Mouse (Mus musculus) limb, embryonic 13.5 days (tissue): ENCODE measurements at regions not wholly inside any gene's neighbourhood (a gene's known extent, or its start where the extent isn't known, plus 50 kb on each side); places are given as distances from the start of the nearest gene placed in this dataset.

Source experiments
- ATAC-seq: fragments of 200-750 bp; cut with Nextera tagmentation; 2 replicates; pipeline ENCODE4 v1.8.0; 2017; ENCODE audit warnings: low read depth, moderate number of reproducible peaks, moderate TSS enrichment; ENCODE audit not compliant: low FRiP score
- H3K27ac ChIP-seq: fragments of 300-500 bp; sonication (generic); 2 replicates; pipeline ENCODE4 v1.5.1; 2015; ENCODE audit warnings: inconsistent platforms, mild to moderate bottlenecking, moderate library complexity
- H3K27me3 ChIP-seq: fragments of 300-500 bp; sonication (generic); 2 replicates; pipeline ENCODE4 v1.6.1; 2015; ENCODE audit warnings: mild to moderate bottlenecking, inconsistent platforms
- H3K36me3 ChIP-seq: fragments of 300-500 bp; sonication (generic); 2 replicates; pipeline ENCODE4 v1.6.1; 2015; ENCODE audit warnings: inconsistent platforms, mild to moderate bottlenecking, moderate library complexity
- H3K4me1 ChIP-seq: fragments of 300-500 bp; sonication (generic); 2 replicates; pipeline ENCODE4 v1.6.1; 2015; ENCODE audit warnings: inconsistent platforms
- H3K4me2 ChIP-seq: fragments of 300-500 bp; sonication (generic); replicated peaks from 2 replicates; pipeline ENCODE4 v1.6.1; 2015; ENCODE audit warnings: inconsistent platforms, mild to moderate bottlenecking, moderate library complexity
- H3K4me3 ChIP-seq: fragments of 300-500 bp; sonication (generic); 2 replicates; pipeline ENCODE4 v1.5.1; 2015; ENCODE audit warnings: moderate library complexity, mild to moderate bottlenecking, inconsistent platforms
- H3K9ac ChIP-seq: fragments of 300-500 bp; sonication (generic); 2 replicates; pipeline ENCODE4 v1.6.1; 2015; ENCODE audit warnings: mild to moderate bottlenecking, inconsistent platforms
- H3K9me3 ChIP-seq: fragments of 300-500 bp; sonication (generic); 2 replicates; pipeline ENCODE4 v1.6.1; 2016; ENCODE audit warnings: inconsistent platforms
- WGBS: fragments of 180-500 bp; shearing (Covaris S2); methylation state at CpG from one replicate; pipeline ENCODE4 v1.1.7; 2015; 5-methylcytosine and 5-hydroxymethylcytosine counted together

DNA sequence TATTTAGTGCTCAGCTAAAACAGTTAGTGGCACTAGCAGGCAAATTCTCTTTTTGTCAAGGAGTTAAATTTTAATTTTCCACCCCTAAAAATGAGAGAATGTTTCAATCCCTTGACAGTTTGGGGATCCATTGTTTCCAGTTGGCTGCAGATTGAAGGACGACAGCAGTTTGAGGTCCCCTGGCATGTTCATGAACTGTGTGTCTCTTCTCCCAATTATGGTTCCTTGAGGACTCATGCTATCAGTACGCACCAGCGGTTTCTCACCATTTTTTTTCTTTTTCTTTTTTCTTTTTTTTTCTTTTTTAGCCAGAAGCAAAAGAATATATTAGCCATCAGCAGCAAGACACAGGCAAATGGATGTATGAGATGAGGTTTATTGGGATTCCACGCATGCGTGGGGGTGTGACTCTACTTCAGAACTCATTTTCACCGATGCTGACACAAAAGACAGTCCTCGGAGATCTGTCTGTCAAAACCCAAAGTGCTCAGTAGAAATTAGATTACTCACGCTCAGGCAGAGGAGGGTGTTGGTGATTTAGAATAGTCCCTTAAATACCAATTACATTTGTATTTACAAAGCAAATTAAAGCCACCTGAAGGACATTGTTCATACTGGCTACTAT, 157.8 kb upstream of the Arrdc4 start:
- H3K27ac ChIP-seq = no peak overlapping the region
- no peak overlapping the region for H3K9ac ChIP-seq
- H3K4me3 ChIP-seq = no peak overlapping the region
- no peaks in the 10 kb centered on the region for H3K4me1 ChIP-seq
- H3K4me2 ChIP-seq = no peak overlapping the region
- 78% methylated on average over 8 of the region's 8 CpGs for WGBS
- no peak for ATAC-seq
- no peaks in the 10 kb centered on the region for H3K36me3 ChIP-seq
- H3K9me3 ChIP-seq = no peaks in the 10 kb centered on the region
- no peaks in the 10 kb centered on the region for H3K27me3 ChIP-seq

DNA sequence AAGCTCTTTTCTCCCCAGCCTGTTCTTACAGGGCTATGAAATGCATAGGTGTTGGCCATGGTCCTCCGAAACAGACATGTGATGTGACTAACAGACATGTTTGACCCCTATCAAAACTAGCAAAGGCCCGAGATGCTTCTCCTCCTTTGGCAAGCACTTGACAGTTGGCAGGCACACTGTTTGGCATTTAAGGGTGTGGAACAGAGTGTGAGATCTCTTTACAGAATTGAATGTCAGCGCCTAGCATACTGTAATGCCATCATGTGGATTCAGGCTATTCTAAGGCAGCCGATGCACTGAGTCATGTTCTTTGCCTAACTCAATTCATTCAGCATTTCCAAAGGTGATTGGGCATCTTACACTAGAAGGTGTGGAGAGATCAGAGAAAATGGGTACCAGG, 156.8 kb upstream of the Arrdc4 start:
- Histone ChIP-seq H3K27me3 (no peaks in the 10 kb centered on the region), H3K4me3 (no peak overlapping the region), H3K9me3 (no peaks in the 10 kb centered on the region), H3K36me3 (no peaks in the 10 kb centered on the region), H3K4me1 (no peaks in the 10 kb centered on the region), H3K4me2 (no peak overlapping the region), H3K9ac (no peak overlapping the region), H3K27ac (no peak overlapping the region)
- ATAC-seq = no peak
- WGBS = 92% methylated on average over 4 of the region's 4 CpGs

DNA sequence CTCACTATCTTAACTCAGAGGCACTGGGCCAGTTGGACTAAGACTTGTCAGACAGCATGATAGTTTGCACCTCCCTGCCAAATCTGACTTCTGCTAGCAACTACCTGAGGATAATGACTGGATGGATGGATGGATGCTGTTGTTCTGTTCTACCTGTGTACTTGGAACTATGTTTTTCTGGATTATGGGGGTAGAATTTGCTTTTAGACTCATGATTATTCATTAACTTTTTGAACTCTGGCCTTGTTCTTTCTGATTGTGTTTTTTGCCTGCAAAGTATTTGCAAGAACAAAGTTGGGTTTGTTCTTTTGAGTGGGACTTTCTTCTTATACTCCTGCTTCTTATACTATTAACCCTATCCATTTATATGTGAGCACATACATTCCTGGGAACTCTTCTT, 137.1 kb upstream of the Arrdc4 start:
- H3K4me2 ChIP-seq = no peak overlapping the region
- no peaks in the 10 kb centered on the region for H3K36me3 ChIP-seq
- H3K9ac ChIP-seq = no peak overlapping the region
- no peak for ATAC-seq
- no peaks in the 10 kb centered on the region for H3K27me3 ChIP-seq
- no peaks in the 10 kb centered on the region for H3K9me3 ChIP-seq
- H3K4me1 ChIP-seq = 0 out of 2 replicates have a peak, but pooled peaks cover 4% of the 10 kb centered on the region
- no peak overlapping the region for H3K4me3 ChIP-seq
- no peak overlapping the region for H3K27ac ChIP-seq

DNA sequence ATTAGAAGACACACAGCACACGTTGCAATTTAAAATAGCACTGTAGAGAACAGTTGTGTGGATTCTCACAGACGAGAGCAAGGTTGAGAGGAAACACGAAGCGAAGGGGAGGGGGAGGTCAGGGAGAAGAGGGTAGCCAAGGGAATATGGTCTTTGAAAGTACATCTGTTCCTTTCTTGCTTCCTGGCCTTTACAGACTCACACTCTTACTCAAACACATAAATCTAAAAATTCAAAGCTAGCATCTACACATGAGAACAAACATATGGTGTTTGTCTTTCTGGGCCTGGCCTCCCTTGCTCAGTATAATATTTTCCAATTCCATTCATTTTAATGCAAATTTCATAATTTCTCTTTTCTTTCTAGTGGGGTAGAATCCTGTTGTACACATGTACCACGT, 124.0 kb upstream of the Arrdc4 start:
- no peak for ATAC-seq
- Histone ChIP-seq H3K4me3 (no peak overlapping the region), H3K27me3 (no peaks in the 10 kb centered on the region), H3K27ac (no peak overlapping the region), H3K9ac (no peak overlapping the region), H3K9me3 (no peaks in the 10 kb centered on the region), H3K4me1 (no peaks in the 10 kb centered on the region), H3K36me3 (no peaks in the 10 kb centered on the region), H3K4me2 (no peak overlapping the region)
- 47% methylated on average over 5 of the region's 5 CpGs for WGBS

DNA sequence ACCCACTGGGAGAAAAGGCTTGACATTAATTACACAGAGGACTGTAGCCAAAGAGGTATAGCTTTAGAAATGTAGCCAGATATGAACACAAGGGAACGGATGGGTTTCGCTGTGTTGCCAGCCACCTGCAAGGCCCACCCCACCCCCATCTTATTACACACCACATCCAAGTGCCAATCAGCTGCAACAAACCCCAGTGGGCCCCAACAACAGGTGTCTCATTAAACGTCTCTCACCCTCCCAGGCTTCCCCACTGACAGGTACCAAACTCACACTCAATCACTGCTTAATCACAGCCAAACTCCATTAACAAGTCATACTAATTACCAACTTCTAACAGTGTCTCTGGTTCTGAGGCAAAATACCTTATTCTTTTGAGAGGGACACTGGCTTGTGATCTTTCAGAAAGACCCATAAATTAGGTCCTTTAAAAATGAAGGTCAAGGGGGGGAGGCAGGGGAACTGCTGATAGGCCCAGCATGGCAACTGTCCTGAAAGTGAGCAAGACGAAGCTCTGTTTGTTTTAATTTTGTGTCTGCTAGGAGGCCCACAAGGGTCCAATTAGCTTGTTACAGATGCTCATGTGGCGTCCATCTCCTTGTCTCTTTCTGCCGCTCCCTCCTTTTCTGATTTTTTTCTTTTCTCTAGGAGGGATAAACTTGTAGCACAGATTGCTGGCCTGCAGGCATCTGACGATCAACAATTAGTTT, 115.4 kb upstream of the Arrdc4 start:
- no peaks in the 10 kb centered on the region for H3K36me3 ChIP-seq
- H3K9ac ChIP-seq = no peak overlapping the region
- no peak overlapping the region for H3K4me3 ChIP-seq
- WGBS = 31% methylated on average over 7 of the region's 7 CpGs
- H3K27ac ChIP-seq = no peak overlapping the region
- H3K27me3 ChIP-seq = peaks cover 5% of the 10 kb centered on the region; the same call in 1 of the 2 replicates
- H3K4me2 ChIP-seq = no peak overlapping the region
- H3K4me1 ChIP-seq = peaks cover 10% of the 10 kb centered on the region
- ATAC-seq = no peak
- H3K9me3 ChIP-seq = no peaks in the 10 kb centered on the region

DNA sequence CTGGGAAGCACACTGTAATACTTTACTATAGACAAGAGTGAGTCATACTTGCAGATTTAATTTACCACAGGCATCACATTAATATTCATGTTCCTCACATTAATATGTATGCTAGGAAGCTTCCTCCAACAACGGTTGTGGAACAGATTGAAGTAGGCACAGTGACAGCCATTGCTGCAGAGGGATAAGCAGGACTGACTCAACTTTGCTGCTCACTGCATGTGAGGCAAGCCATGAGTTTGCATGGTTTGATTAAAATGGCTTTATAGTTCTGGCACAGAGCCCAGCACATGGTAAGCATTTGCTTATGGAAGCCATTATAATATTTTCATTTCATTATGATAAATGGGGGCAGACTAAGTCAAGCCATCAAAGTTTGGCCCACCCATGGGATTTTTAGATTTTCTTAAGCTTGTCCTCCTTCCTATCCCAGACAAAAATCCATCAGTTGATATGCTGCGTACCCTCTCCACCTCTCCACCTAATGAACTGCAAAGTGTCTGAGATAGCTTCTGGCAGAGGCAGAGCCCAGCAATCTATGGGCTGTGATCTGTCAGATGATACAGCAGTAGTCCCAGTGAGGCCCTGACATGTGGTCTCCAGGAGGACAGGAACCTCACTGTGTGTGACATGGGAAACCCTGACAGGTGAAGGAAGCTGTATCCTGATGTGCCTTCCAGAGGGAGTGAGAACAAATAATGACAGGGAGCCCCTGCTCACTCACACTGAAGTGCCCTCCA, 109.6 kb upstream of the Arrdc4 start:
- Histone ChIP-seq H3K4me3 (no peak overlapping the region), H3K9ac (no peak overlapping the region), H3K4me1 (peaks cover 11% of the 10 kb centered on the region), H3K27ac (no peak overlapping the region), H3K9me3 (no peaks in the 10 kb centered on the region), H3K4me2 (no peak overlapping the region), H3K36me3 (no peaks in the 10 kb centered on the region), H3K27me3 (peaks cover 5% of the 10 kb centered on the region; the same call in 1 of the 2 replicates)
- 44% methylated on average over 2 of the region's 2 CpGs for WGBS
- ATAC-seq = no peak

DNA sequence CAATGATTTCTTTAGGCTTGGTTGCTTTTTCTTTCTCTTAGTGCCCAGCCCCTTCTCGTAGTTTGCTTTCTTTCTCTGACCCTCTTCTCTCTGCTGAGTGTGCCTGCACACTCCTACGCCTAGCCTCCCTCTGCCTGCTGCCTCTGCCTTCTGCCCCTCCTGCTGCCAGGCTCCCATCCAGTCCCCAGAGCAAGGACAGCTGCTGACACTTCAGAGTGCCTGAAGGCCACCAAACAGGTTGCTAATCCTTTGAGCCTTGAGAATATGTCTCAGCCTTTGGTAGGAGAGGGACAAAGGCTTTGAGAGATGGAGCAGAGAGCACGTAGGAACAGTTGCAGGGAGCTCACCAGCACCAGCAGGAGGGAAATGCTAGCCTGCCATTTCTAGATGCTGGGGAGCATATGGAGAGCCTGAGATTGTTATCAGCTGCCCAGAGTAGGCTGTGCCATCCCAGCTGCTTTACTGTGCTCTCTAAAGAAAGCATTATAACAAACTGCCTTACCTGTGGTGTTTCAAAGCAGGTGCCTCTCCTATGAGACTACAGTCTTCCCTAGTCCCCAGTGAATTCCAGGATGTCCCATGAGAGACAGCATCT, 103.0 kb upstream of the Arrdc4 start:
- no peak overlapping the region for H3K4me3 ChIP-seq
- WGBS = 66% methylated on average over 3 of the region's 3 CpGs
- H3K4me1 ChIP-seq = no peaks in the 10 kb centered on the region
- H3K4me2 ChIP-seq = no peak overlapping the region
- no peaks in the 10 kb centered on the region for H3K36me3 ChIP-seq
- no peaks in the 10 kb centered on the region for H3K9me3 ChIP-seq
- H3K27ac ChIP-seq = no peak overlapping the region
- no peak for ATAC-seq
- H3K9ac ChIP-seq = no peak overlapping the region
- H3K27me3 ChIP-seq = no peaks in the 10 kb centered on the region

DNA sequence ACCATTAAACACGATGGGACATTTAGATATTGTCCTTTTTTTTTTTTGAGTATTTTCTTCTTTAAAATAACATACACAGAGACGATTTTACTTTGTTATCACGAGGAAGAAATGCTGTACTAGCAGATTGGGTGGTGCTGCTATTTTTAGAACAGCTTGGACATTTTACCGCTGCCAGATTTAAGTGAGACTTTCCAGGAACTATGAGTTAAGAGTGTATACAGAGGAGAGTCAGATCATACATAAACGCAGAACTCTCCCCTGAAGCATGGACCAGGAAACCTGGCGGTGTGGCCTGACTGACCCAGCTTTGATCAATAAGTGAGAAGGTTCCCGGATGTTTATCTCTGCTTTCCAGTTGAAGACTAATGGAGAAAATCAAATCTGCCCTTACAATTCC, 95.6 kb upstream of the Arrdc4 start:
- Histone ChIP-seq H3K27me3 (no peaks in the 10 kb centered on the region), H3K27ac (no peak overlapping the region), H3K4me2 (no peak overlapping the region), H3K4me3 (no peak overlapping the region), H3K9me3 (no peaks in the 10 kb centered on the region), H3K36me3 (no peaks in the 10 kb centered on the region), H3K9ac (no peak overlapping the region), H3K4me1 (no peaks in the 10 kb centered on the region)
- no peak for ATAC-seq
- WGBS = 57% methylated on average over 7 of the region's 7 CpGs

DNA sequence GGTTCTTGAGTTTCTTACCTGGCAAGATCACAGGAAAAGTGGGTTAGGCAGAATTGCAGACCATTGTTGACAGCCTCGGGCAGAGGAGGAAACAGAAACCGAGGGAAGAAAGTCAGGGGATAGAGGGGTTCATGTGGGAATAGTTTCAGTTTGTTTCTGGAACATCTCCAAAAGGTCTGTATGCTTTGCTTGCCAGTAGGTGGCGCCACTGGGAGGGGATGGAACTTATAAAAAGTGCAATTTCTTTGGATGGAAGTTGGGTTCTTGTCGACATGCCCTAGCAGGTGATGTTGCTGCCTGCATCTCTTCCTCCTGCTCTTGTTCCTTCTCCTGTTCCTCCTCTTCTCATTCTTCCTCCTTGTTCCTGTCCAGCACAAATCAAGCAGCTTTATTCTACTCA, 94.3 kb upstream of the Arrdc4 start:
- Histone ChIP-seq H3K4me1 (no peaks in the 10 kb centered on the region), H3K27ac (no peak overlapping the region), H3K4me2 (no peak overlapping the region), H3K27me3 (no peaks in the 10 kb centered on the region), H3K4me3 (no peak overlapping the region), H3K9ac (no peak overlapping the region), H3K9me3 (no peaks in the 10 kb centered on the region), H3K36me3 (no peaks in the 10 kb centered on the region)
- WGBS = 38% methylated on average over 4 of the region's 4 CpGs
- ATAC-seq = no peak

DNA sequence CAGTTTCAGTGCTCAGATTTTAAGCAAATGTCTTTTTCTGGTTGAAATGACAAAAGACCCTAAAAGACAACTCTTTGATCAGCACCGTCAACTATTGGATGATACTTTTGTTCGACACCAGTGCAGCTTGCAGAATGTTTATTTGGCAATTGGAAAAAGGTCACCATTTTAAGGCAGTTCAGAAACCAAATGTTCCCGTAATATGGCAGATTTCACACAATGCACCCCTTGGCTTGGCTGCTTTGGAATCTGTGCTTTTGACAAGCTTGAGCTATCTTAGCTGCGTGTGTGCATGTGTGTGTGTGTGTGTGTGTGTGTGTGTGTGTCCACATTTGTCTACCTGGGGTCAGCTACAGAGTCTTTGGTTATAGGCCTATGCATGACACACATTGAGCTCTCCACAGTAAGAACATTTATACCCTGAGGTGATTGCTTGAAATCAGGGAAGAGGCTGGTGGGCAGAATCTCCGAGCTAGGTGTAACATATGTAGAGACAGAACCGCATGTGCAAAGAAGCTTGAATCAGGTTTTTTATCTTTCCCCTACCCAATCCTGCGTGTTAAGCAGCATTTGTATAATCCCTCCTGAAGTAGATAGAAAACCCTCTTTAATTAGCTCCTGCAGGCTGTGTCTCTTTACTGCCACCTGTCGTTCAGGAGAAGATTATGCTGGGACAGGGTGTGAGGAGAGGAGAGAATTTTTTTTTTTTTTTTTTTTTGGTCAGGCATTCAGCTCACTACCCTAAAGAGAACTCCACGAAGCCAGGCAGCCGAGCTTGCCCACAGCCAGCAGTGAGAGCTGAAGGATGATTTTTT, 85.1 kb upstream of the Arrdc4 start:
- Histone ChIP-seq H3K9ac (no peak overlapping the region), H3K9me3 (no peaks in the 10 kb centered on the region), H3K27ac (no peak overlapping the region), H3K27me3 (peaks cover 7% of the 10 kb centered on the region), H3K4me3 (no peak overlapping the region), H3K4me2 (no peak overlapping the region), H3K36me3 (no peaks in the 10 kb centered on the region), H3K4me1 (peaks cover 4% of the 10 kb centered on the region; the same call in 1 of the 2 replicates)
- ATAC-seq = peak; percentile 40; the same call in 1 of the 2 replicates
- WGBS = 47% methylated on average over 10 of the region's 10 CpGs

DNA sequence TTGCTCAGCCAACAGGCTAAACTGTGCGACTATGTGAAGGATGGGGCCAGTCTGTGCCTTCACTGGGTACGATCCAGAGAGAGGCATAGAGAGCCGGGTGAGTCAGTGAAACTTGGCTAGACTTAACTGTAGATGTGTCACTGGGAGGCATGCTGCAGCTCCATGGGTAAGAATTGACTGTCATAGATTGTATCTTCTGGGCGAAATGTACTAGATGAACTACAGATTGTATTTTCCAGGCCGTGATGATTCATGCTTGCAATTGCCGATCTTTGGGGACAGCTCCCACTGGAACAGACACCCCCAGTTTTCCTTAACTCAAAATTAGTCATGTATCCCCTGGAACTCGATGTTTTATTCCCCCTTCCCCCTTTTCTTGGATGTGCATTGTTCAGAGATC, 84.5 kb upstream of the Arrdc4 start:
- peaks cover 4% of the 10 kb centered on the region; the same call in 1 of the 2 replicates for H3K4me1 ChIP-seq
- no peak overlapping the region for H3K27ac ChIP-seq
- H3K27me3 ChIP-seq = peaks cover 7% of the 10 kb centered on the region
- 94% methylated on average over 7 of the region's 7 CpGs for WGBS
- H3K9me3 ChIP-seq = no peaks in the 10 kb centered on the region
- no peak overlapping the region for H3K4me3 ChIP-seq
- no peaks in the 10 kb centered on the region for H3K36me3 ChIP-seq
- no peak overlapping the region for H3K4me2 ChIP-seq
- H3K9ac ChIP-seq = no peak overlapping the region
- no peak for ATAC-seq
